Mouse (Mus musculus): ENCODE measurements around the gene Cyp2a22.
"Not testable (repeated sequence)": the region's sequence is repeated elsewhere in the genome, so short reads cannot be mapped to it uniquely, and the experiment has no call there.

The Cyp2a22 gene

GRCm38 (mm10) chr7:26939262-26939661, at the start of gene Cyp2a22:
Cyp2a22 (minus strand) TSS chr7:26939384.
- no peak for DNase-seq (ENCODE audit: low read depth, low spot score)

DNA sequence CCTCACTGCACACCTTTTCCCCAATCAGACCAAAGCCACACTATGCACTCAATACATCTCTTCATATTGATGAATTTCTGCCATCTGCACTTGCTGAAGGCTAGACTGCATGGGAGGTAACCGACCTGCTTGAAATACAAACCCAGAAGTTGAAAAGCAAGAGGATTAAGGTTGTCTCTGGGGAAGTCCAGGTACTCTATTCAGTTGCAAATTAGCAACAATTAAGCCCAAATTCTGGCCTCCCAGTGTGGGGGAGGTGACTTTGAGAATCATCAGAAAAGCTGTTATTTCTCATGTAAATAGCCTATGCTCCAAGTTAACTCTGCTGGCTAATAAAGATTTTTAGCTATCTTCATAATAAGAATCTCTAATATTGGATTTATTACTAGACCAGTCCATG, 44.0 kb upstream of the Cyp2a22 start:
- DNase-seq (ENCODE audit: low read depth, low spot score) = not testable (repeated sequence)

DNA sequence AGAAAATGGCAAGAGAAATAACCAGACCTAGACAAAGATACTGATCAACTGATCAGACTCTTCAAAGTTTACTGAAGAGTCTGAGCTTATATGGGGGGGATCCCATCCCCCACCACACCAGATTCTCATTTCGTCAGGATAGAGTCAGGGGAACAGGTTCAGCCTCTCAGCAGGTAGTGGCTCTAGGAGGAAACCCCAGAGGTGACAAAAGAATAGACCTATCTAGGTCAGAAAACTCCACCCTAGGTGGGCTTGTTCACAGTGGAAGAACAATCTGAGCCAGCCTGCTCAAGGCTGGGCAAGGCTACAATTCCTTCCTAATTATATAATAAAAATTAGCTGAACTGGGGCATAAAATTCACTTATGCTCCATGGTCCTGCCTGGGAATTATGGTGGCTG, 43.4 kb upstream of the Cyp2a22 start:
- DNase-seq (ENCODE audit: low read depth, low spot score) = no peak

GRCm38 (mm10) chr7:26981937-26982336, 42.8 kb upstream of the Cyp2a22 start:
- not testable (repeated sequence) for DNase-seq (ENCODE audit: low read depth, low spot score)

DNA sequence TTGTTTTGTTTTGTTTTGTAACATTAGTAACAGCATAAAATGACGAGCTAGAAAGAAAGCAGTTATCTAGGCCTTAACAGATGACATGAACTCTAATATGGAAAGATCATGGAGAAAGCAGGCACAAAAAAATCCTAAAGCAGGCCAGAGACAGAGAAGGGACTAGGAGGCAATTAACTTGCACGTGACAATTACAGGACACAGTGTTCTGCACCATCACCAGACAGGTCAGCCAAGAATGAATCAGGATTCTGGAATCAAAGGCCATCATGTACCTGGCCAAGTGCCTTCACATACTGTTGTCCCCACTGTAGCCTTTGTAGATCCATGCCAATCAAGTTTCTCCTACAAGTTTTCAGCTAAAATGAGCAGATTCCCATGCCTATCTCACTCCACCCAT, 42.3 kb upstream of the Cyp2a22 start:
- not testable (repeated sequence) for DNase-seq (ENCODE audit: low read depth, low spot score)

- not testable (repeated sequence) for DNase-seq (ENCODE audit: low read depth, low spot score)
Measured at GRCm38 (mm10) chr7:26962371-26962770, 23.2 kb upstream of the Cyp2a22 start.

DNA sequence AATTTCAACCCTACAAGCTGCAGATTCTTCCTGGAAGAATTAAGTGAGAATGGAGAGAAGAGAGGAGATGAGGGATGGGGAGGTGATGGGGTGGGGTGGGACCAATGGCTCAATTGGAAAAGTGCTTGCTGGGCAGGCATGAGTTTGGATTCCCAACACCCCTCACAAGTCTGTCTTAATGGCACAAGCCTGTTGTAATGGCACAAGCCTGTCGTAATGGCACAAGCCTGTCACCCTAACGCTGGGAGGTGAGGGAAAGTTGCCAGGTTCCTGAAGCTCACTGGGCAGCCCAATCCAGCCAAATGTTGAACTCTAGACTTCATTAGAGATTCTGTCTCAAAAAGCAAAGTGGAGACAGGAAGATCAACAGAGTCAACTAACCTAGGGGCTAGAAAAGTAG, 14.1 kb upstream of the Cyp2a22 start:
- not testable (repeated sequence) for DNase-seq (ENCODE audit: low read depth, low spot score)

- not testable (repeated sequence) for DNase-seq (ENCODE audit: low read depth, low spot score)
Measured at GRCm38 (mm10) chr7:26952671-26953070, 13.5 kb upstream of the Cyp2a22 start.

- DNase-seq (ENCODE audit: low read depth, low spot score) = not testable (repeated sequence)
Measured at GRCm38 (mm10) chr7:26941320-26941925, 2.2 kb upstream of the Cyp2a22 start.

DNA sequence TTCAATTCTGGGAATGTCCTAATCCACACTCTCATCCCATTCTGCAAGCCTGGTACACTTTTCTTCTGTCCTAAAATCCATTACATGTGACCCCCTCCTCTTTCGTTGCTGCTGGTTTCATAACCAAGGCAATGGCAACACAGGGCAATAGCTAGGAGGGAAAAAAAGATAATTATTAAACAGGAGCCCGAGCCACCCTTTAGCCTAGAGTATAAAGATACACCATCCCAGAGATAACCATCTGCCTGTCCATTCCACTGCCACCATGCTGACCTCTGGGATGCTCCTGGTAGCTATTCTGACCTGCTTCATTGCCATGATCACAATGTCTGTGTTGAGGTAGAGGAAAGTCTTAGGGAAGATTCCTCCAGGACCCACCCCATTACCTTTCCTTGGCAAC, 22.1 kb downstream of the Cyp2a22 start:
- not testable (repeated sequence) for DNase-seq (ENCODE audit: low read depth, low spot score)

Measured in retina, adult 2 months (tissue).